Mouse (Mus musculus): ENCODE measurements around the gene Spg21. TPM values are rescaled to one million over a fixed set of nuclear protein-coding genes. Genes with fewer than 3 reads are reported as not detected.

Gene Spg21
- polyA plus RNA-seq, 2 experiments from 2014 or later, result 73.7 to 88.9 TPM

GRCm38 (mm10) chr9:65536491-65536890 lies 75.7 kb downstream of the Spg21 start:
- no peak for ATAC-seq

Other genes with a start within 250 kb of the Spg21 start
- not detected for gene Cilp, start 195.8 kb upstream of the Spg21 start, polyA plus RNA-seq (2017; shearing (Covaris generic))
- 10 to 100 TPM; 35.1 to 35.3 TPM for gene Clpx, start 166.7 kb upstream of the Spg21 start, polyA plus RNA-seq (2017; shearing (Covaris generic))
- 1 to 10 TPM; 4.1 to 5.0 TPM for gene Pdcd7, start 114.8 kb upstream of the Spg21 start, polyA plus RNA-seq (2017; shearing (Covaris generic))
- gene Ubap1l, start 99.9 kb upstream of the Spg21 start, polyA plus RNA-seq (2017; shearing (Covaris generic)), result not detected
- gene Kbtbd13, start 69.3 kb upstream of the Spg21 start, polyA plus RNA-seq (2017; shearing (Covaris generic)), result not detected
- gene Rasl12, start 62.4 kb upstream of the Spg21 start, polyA plus RNA-seq (2017; shearing (Covaris generic)), result under 1 TPM in 1 of 2 experiments, not detected in 1; 0.19 TPM
- gene Slc51b, start 38.0 kb upstream of the Spg21 start, polyA plus RNA-seq (2017; shearing (Covaris generic)), result not detected
- 10 to 100 TPM; 23.1 to 29.6 TPM for gene Mtfmt, start 25.2 kb upstream of the Spg21 start, polyA plus RNA-seq (2017; shearing (Covaris generic))
- under 1 TPM in 1 of 2 experiments, not detected in 1; 0.37 TPM for gene Ankdd1a, start 59.2 kb downstream of the Spg21 start, polyA plus RNA-seq (2017; shearing (Covaris generic))
- gene Plekho2, start 119.1 kb downstream of the Spg21 start, polyA plus RNA-seq (2017; shearing (Covaris generic)), result 10 to 100 TPM; 48.8 to 64.6 TPM
- gene Pif1, start 126.2 kb downstream of the Spg21 start, polyA plus RNA-seq (2017; shearing (Covaris generic)), result 1 to 10 TPM; 2.4 to 2.6 TPM
- gene Rbpms2, start 168.7 kb downstream of the Spg21 start, polyA plus RNA-seq (2017; shearing (Covaris generic)), result 1 to 10 TPM in 1 of 2 experiments, under 1 TPM in 1; 0.65 to 1.1 TPM
- 10 to 100 TPM; 32.3 to 36.5 TPM for gene Oaz2, start 207.1 kb downstream of the Spg21 start, polyA plus RNA-seq (2017; shearing (Covaris generic))